Mouse (Mus musculus): ENCODE results near the gene Il33.

DNA sequence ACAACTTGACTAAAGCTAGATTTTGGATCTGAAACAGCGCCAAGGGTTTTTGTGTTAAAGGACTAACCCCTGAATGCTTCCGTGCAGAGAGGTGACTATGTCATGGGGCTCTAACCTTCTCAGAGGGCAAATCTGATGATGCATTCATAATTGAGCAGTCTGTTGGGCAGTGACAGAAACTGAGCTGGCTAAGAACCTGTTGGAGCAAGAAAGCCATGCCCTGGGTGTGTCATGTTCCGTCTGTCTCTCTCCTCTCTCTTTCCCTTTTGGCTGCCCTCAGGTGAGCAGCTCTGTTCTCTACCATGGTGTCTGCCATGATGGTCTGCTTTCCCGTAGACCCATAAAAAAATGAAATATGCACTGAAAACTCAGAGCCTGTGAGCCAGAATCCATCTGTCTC, 44.0 kb upstream of the Il33 start:
- TF ChIP-seq EP300 (IDR thresholded peaks at IDR 0.05; ENCODE audit: low read depth) (no peak), CTCF (IDR thresholded peaks at IDR 0.05; ENCODE audit: low read depth) (no peak)
